Mouse (Mus musculus): ENCODE data around the gene Ssc4d. TPM values are rescaled to one million over a fixed set of nuclear protein-coding genes. Genes with fewer than 3 reads are reported as not detected.

The Ssc4d gene
- polyA plus RNA-seq, 1 experiment from 2014 or later, result 0.45 TPM

- WGBS, result 24% methylated on average over 3 of the region's 3 CpGs
- peaks cover 9% of the 10 kb centered on the region for H3K36me3 ChIP-seq (ENCODE audit: control insufficient read depth, insufficient read depth)
- peak; percentile 58; the same call in 1 of the 2 replicates for ATAC-seq (replicated peaks; ENCODE audit: extremely low read depth, insufficient read depth, low FRiP score)
- H3K4me2 ChIP-seq (ENCODE audit: low read depth, low read length), result no peak overlapping the region
- no peak overlapping the region for H3K4me3 ChIP-seq (ENCODE audit: low read length)
- no peak overlapping the region for H3K9ac ChIP-seq (ENCODE audit: low read length)
- H3K27me3 ChIP-seq (ENCODE audit: control insufficient read depth, insufficient read depth, low read length), result no peaks in the 10 kb centered on the region
- peak overlapping the region; percentile 37 for H3K27ac ChIP-seq (ENCODE audit: low read length)
- H3K9me3 ChIP-seq (replicated peaks; ENCODE audit: control insufficient read depth, low read length), result no peaks in the 10 kb centered on the region
- H3K4me1 ChIP-seq (ENCODE audit: control insufficient read depth, insufficient read depth, low read length), result peaks cover 8% of the 10 kb centered on the region
Observed at GRCm38 (mm10) chr5:136002751-136003151, 28.4 kb upstream of the Ssc4d start.

- no peak overlapping the region for H3K4me2 ChIP-seq (ENCODE audit: low read depth, low read length)
- peaks cover 8% of the 10 kb centered on the region for H3K4me1 ChIP-seq (ENCODE audit: control insufficient read depth, insufficient read depth, low read length)
- no peaks in the 10 kb centered on the region for H3K9me3 ChIP-seq (replicated peaks; ENCODE audit: control insufficient read depth, low read length)
- H3K36me3 ChIP-seq (ENCODE audit: control insufficient read depth, insufficient read depth), result peaks cover 12% of the 10 kb centered on the region
- no peaks in the 10 kb centered on the region for H3K27me3 ChIP-seq (ENCODE audit: control insufficient read depth, insufficient read depth, low read length)
- H3K4me3 ChIP-seq (ENCODE audit: low read length), result no peak overlapping the region
- 53% methylated on average over 2 of the region's 2 CpGs for WGBS
- H3K9ac ChIP-seq (ENCODE audit: low read length), result no peak overlapping the region
- peak overlapping the region; percentile 37 for H3K27ac ChIP-seq (ENCODE audit: low read length)
- ATAC-seq (replicated peaks; ENCODE audit: extremely low read depth, insufficient read depth, low FRiP score), result no peak
Observed at GRCm38 (mm10) chr5:136002325-136002724, 28.0 kb upstream of the Ssc4d start.

DNA sequence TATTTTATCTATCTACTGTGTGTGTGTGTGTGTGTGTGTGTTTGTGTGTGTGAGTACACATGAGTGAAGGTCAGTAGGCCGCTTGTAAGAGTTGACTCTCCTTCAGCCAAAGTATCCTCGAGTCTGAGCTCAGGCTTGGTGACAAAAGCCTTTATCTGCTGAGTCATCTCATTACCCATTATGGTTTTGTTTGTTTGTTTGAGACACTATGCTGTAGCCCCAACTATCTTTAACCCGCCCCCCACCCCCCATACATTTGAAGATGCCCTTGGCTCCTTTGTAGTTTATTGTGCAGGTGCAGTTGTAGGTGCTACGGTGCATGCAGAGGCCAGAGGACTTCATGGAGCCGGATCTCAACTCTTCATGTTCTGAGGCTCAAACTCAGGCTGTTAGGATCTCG is 26.9 kb upstream of the Ssc4d start:
- 90% methylated on average over 6 of the region's 6 CpGs for WGBS
- Histone ChIP-seq H3K36me3 (ENCODE audit: control insufficient read depth, insufficient read depth) (peaks cover 17% of the 10 kb centered on the region), H3K4me2 (ENCODE audit: low read depth, low read length) (no peak overlapping the region)

GRCm38 (mm10) chr5:135996162-135996561 is 21.8 kb upstream of the Ssc4d start:
- no peaks in the 10 kb centered on the region for H3K9me3 ChIP-seq (replicated peaks; ENCODE audit: control insufficient read depth, low read length)
- H3K36me3 ChIP-seq (ENCODE audit: control insufficient read depth, insufficient read depth), result peaks cover 17% of the 10 kb centered on the region
- H3K4me3 ChIP-seq (ENCODE audit: low read length), result no peak overlapping the region
- 80% methylated on average over 8 of the region's 8 CpGs for WGBS
- H3K4me2 ChIP-seq (ENCODE audit: low read depth, low read length), result no peak overlapping the region
- ATAC-seq (replicated peaks; ENCODE audit: extremely low read depth, insufficient read depth, low FRiP score), result no peak
- H3K4me1 ChIP-seq (ENCODE audit: control insufficient read depth, insufficient read depth, low read length), result peaks cover 6% of the 10 kb centered on the region
- no peak overlapping the region for H3K9ac ChIP-seq (ENCODE audit: low read length)
- no peaks in the 10 kb centered on the region for H3K27me3 ChIP-seq (ENCODE audit: control insufficient read depth, insufficient read depth, low read length)
- no peak overlapping the region for H3K27ac ChIP-seq (ENCODE audit: low read length)

More for the DNA sequence above, 26.9 kb upstream of the Ssc4d start:
- Histone ChIP-seq H3K4me3 (ENCODE audit: low read length) (no peak overlapping the region), H3K9ac (ENCODE audit: low read length) (no peak overlapping the region), H3K4me1 (ENCODE audit: control insufficient read depth, insufficient read depth, low read length) (peaks cover 8% of the 10 kb centered on the region), H3K27me3 (ENCODE audit: control insufficient read depth, insufficient read depth, low read length) (no peaks in the 10 kb centered on the region), H3K27ac (ENCODE audit: low read length) (no peak overlapping the region), H3K9me3 (replicated peaks; ENCODE audit: control insufficient read depth, low read length) (no peaks in the 10 kb centered on the region)
- ATAC-seq (replicated peaks; ENCODE audit: extremely low read depth, insufficient read depth, low FRiP score), result no peak

GRCm38 (mm10) chr5:135994725-135995687 is 20.7 kb upstream of the Ssc4d start, which contains the start of gene Dtx2:
Dtx2 (plus strand) TSS chr5:135994800.
- Histone ChIP-seq H3K9me3 (replicated peaks; ENCODE audit: control insufficient read depth, low read length) (no peaks in the 10 kb centered on the region), H3K36me3 (ENCODE audit: control insufficient read depth, insufficient read depth) (peaks cover 17% of the 10 kb centered on the region), H3K9ac (ENCODE audit: low read length) (peak within 1 kb of the TSS; percentile 82), H3K4me3 (ENCODE audit: low read length) (peak within 1 kb of the TSS; percentile 75), H3K4me1 (ENCODE audit: control insufficient read depth, insufficient read depth, low read length) (peaks cover 6% of the 10 kb centered on the region), H3K27ac (ENCODE audit: low read length) (peak within 1 kb of the TSS; percentile 85), H3K4me2 (ENCODE audit: low read depth, low read length) (peak within 1 kb of the TSS; percentile 79), H3K27me3 (ENCODE audit: control insufficient read depth, insufficient read depth, low read length) (no peaks in the 10 kb centered on the region)
- WGBS, result 2% methylated on average over 47 of the region's 47 CpGs
- peak; percentile 92 for ATAC-seq (replicated peaks; ENCODE audit: extremely low read depth, insufficient read depth, low FRiP score)

DNA sequence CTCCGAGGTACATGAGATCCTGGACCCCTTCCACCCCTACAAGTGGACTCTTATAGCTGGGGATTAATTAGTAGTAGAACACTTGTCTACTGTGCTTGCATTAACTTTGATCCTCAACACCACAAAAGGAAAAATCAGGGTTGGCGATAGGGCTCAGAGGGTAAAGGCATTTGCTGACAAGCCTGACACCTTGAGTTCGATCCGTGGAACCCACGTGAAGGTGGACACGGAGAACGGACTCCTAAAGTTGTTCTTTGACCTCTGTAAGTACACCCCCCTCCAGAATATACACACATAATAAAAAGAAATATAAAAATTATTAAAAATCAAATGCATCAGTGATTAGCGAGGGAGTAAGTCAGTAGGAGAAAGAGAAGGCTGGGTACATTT is 20.0 kb upstream of the Ssc4d start:
- H3K27ac ChIP-seq (ENCODE audit: low read length), result no peak overlapping the region
- H3K36me3 ChIP-seq (ENCODE audit: control insufficient read depth, insufficient read depth), result peaks cover 17% of the 10 kb centered on the region
- H3K27me3 ChIP-seq (ENCODE audit: control insufficient read depth, insufficient read depth, low read length), result no peaks in the 10 kb centered on the region
- ATAC-seq (replicated peaks; ENCODE audit: extremely low read depth, insufficient read depth, low FRiP score), result no peak
- no peak overlapping the region for H3K9ac ChIP-seq (ENCODE audit: low read length)
- peak overlapping the region; percentile 75; the same call in 1 of the 2 replicates for H3K4me3 ChIP-seq (ENCODE audit: low read length)
- peaks cover 6% of the 10 kb centered on the region for H3K4me1 ChIP-seq (ENCODE audit: control insufficient read depth, insufficient read depth, low read length)
- WGBS, result 63% methylated on average over 8 of the region's 8 CpGs
- no peak overlapping the region for H3K4me2 ChIP-seq (ENCODE audit: low read depth, low read length)
- no peaks in the 10 kb centered on the region for H3K9me3 ChIP-seq (replicated peaks; ENCODE audit: control insufficient read depth, low read length)

- H3K4me3 ChIP-seq (ENCODE audit: low read length), result no peak overlapping the region
- no peaks in the 10 kb centered on the region for H3K27me3 ChIP-seq (ENCODE audit: control insufficient read depth, insufficient read depth, low read length)
- H3K9me3 ChIP-seq (replicated peaks; ENCODE audit: control insufficient read depth, low read length), result no peaks in the 10 kb centered on the region
- H3K4me2 ChIP-seq (ENCODE audit: low read depth, low read length), result no peak overlapping the region
- H3K9ac ChIP-seq (ENCODE audit: low read length), result no peak overlapping the region
- H3K27ac ChIP-seq (ENCODE audit: low read length), result no peak overlapping the region
- H3K4me1 ChIP-seq (ENCODE audit: control insufficient read depth, insufficient read depth, low read length), result peaks cover 6% of the 10 kb centered on the region
- 42% methylated on average over 5 of the region's 5 CpGs for WGBS
- ATAC-seq (replicated peaks; ENCODE audit: extremely low read depth, insufficient read depth, low FRiP score), result no peak
- peaks cover 10% of the 10 kb centered on the region for H3K36me3 ChIP-seq (ENCODE audit: control insufficient read depth, insufficient read depth)
Observed at GRCm38 (mm10) chr5:135993381-135993965, 19.1 kb upstream of the Ssc4d start.

- WGBS, result 65% methylated on average over 5 of the region's 5 CpGs
- H3K4me3 ChIP-seq (ENCODE audit: low read length), result no peak overlapping the region
- H3K27ac ChIP-seq (ENCODE audit: low read length), result no peak overlapping the region
- peaks cover 4% of the 10 kb centered on the region for H3K4me1 ChIP-seq (ENCODE audit: control insufficient read depth, insufficient read depth, low read length)
- H3K27me3 ChIP-seq (ENCODE audit: control insufficient read depth, insufficient read depth, low read length), result no peaks in the 10 kb centered on the region
- no peak overlapping the region for H3K4me2 ChIP-seq (ENCODE audit: low read depth, low read length)
- H3K9ac ChIP-seq (ENCODE audit: low read length), result no peak overlapping the region
- H3K9me3 ChIP-seq (replicated peaks; ENCODE audit: control insufficient read depth, low read length), result no peaks in the 10 kb centered on the region
- no peaks in the 10 kb centered on the region for H3K36me3 ChIP-seq (ENCODE audit: control insufficient read depth, insufficient read depth)
- no peak for ATAC-seq (replicated peaks; ENCODE audit: extremely low read depth, insufficient read depth, low FRiP score)
Observed at GRCm38 (mm10) chr5:135990601-135991000, 16.3 kb upstream of the Ssc4d start.

DNA sequence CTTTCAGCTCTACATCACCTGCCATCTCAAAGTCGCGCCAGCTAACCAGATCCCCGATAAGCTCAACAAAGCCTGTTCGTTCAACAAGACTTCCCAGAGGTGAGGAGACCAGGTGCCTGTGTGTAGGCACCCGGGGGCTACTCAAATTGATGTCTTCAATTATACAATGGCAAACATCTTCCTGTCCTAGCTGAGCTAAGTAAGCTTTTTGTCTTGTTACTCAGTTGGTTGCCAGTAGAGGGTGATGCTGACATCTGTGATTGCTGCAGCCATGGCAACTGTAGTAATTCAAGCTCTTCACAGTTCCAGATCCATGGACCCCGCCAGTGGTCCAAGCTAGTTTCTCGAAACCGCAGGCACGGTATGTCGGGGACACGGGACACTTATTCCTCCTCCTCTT is 12.9 kb upstream of the Ssc4d start:
- no peak overlapping the region for H3K27ac ChIP-seq (ENCODE audit: low read length)
- H3K4me1 ChIP-seq (ENCODE audit: control insufficient read depth, insufficient read depth, low read length), result no peaks in the 10 kb centered on the region
- no peaks in the 10 kb centered on the region for H3K9me3 ChIP-seq (replicated peaks; ENCODE audit: control insufficient read depth, low read length)
- 42% methylated on average over 11 of the region's 11 CpGs for WGBS
- H3K4me3 ChIP-seq (ENCODE audit: low read length), result no peak overlapping the region
- no peaks in the 10 kb centered on the region for H3K36me3 ChIP-seq (ENCODE audit: control insufficient read depth, insufficient read depth)
- no peak overlapping the region for H3K4me2 ChIP-seq (ENCODE audit: low read depth, low read length)
- H3K9ac ChIP-seq (ENCODE audit: low read length), result no peak overlapping the region
- no peaks in the 10 kb centered on the region for H3K27me3 ChIP-seq (ENCODE audit: control insufficient read depth, insufficient read depth, low read length)
- no peak for ATAC-seq (replicated peaks; ENCODE audit: extremely low read depth, insufficient read depth, low FRiP score)

Data from heart, embryonic 16.5 days (tissue).